Mouse (Mus musculus) yolk sac, embryonic 10.5 days (tissue): Measurements from ENCODE around the gene Ncoa7.

ENCODE experiments used
- DNase-seq: peaks from one replicate; pipeline ENCODE4 v3.0.0-alpha.2; 2017; ENCODE audit warnings: low spot score

The Ncoa7 gene

GRCm38 (mm10) chr10:30587037-30587436 lies 216.1 kb downstream of the Ncoa7 start:
- no peak for DNase-seq

DNA sequence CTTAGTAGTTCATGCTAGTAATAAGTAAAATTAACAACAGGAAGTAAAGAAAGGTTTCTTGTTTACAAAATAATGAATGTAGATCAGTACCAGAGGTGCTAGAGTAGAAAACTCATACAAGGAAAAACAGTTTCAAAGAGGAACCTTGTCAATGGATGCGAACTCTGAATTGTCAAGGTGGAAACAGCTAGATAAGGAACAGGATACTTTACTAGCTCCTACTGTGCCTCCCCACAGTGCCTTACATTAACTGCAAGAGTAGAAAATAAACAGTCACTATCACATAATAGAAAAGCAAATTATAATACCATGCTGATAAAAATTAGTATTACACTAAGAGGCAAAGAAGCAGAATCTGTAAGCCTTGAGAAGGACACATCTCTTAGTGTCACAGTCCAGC lies 217.4 kb downstream of the Ncoa7 start:
- no peak for DNase-seq
